Mouse (Mus musculus) midbrain, embryonic 12.5 days (tissue): ENCODE results near the gene Ppp1cb. TPM values are rescaled to one million over a fixed set of nuclear protein-coding genes. Genes with fewer than 3 reads are reported as not detected.

ENCODE experiments used
- ATAC-seq: fragments of 200-750 bp; cut with Nextera tagmentation; 2 replicates; pipeline ENCODE4 v1.8.0; 2017; ENCODE audit warnings: low read depth, moderate TSS enrichment, moderate library complexity; ENCODE audit not compliant: low FRiP score
- H3K27ac ChIP-seq: fragments of 300-500 bp; sonication (generic); replicated peaks from 2 replicates; pipeline ENCODE4 v1.5.1; 2016; ENCODE audit warnings: mild to moderate bottlenecking
- H3K27me3 ChIP-seq: fragments of 300-500 bp; sonication (generic); 2 replicates; pipeline ENCODE4 v1.6.1; 2016; ENCODE audit warnings: mild to moderate bottlenecking
- H3K36me3 ChIP-seq: fragments of 300-500 bp; sonication (generic); 2 replicates; pipeline ENCODE4 v1.6.1; 2016
- H3K4me1 ChIP-seq: fragments of 300-500 bp; sonication (generic); 2 replicates; pipeline ENCODE4 v1.6.1; 2016
- H3K4me2 ChIP-seq: fragments of 300-500 bp; sonication (generic); replicated peaks from 2 replicates; pipeline ENCODE4 v1.6.1; 2016; ENCODE audit warnings: mild to moderate bottlenecking, moderate library complexity
- H3K4me3 ChIP-seq: fragments of 300-500 bp; sonication (generic); 2 replicates; pipeline ENCODE4 v1.5.1; 2016; ENCODE audit warnings: mild to moderate bottlenecking
- H3K9ac ChIP-seq: fragments of 300-500 bp; sonication (generic); replicated peaks from 2 replicates; pipeline ENCODE4 v1.6.1; 2016; ENCODE audit warnings: mild to moderate bottlenecking, moderate library complexity
- H3K9me3 ChIP-seq: fragments of 300-500 bp; sonication (generic); 2 replicates; pipeline ENCODE4 v1.6.1; 2016; ENCODE audit warnings: mild to moderate bottlenecking
- WGBS: fragments of 180-500 bp; shearing (Covaris S2); methylation state at CpG from one replicate; pipeline ENCODE4 v1.1.7; 2016; 5-methylcytosine and 5-hydroxymethylcytosine counted together
- polyA plus RNA-seq: library from polyadenylated mRNA; unstranded; fragments of >200 nt; fragmentation: Nextera tagmentation; extraction: Ambion mirVana; gene quantifications from 2 replicates; pipeline ENCODE4 v1.2.1, GENCODE M21; 2016

Ppp1cb gene
- polyA plus RNA-seq, 1 experiment from 2014 or later: 209 TPM

DNA sequence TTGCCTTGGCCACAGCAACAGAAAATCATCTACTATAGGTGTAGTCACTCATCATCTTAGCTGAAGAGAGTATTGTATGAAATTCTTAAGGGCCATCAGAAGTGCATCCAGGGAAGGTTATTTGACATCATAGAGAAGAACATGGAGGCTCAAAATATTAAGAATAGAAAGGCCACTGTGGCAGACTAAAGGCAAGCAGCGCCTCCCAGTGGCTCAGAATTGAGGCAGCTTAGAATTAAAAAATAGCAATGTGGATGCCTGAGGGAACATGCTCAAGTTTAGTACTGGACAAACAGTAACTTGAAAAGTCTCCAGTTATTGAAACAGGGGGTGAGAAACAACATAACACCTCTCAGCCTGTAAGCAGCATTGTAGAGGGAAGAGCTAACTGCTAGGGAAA, 61.7 kb downstream of the Ppp1cb start:
- ATAC-seq: no peak
- Histone ChIP-seq H3K4me3 (no peak overlapping the region), H3K27me3 (no peaks in the 10 kb centered on the region), H3K27ac (no peak overlapping the region), H3K9ac (no peak overlapping the region), H3K4me2 (no peak overlapping the region), H3K9me3 (no peaks in the 10 kb centered on the region), H3K36me3 (0 out of 2 replicates have a peak, but pooled peaks cover 3% of the 10 kb centered on the region), H3K4me1 (no peaks in the 10 kb centered on the region)
- WGBS: 58% methylated on average over 1 of the region's 1 CpGs

DNA sequence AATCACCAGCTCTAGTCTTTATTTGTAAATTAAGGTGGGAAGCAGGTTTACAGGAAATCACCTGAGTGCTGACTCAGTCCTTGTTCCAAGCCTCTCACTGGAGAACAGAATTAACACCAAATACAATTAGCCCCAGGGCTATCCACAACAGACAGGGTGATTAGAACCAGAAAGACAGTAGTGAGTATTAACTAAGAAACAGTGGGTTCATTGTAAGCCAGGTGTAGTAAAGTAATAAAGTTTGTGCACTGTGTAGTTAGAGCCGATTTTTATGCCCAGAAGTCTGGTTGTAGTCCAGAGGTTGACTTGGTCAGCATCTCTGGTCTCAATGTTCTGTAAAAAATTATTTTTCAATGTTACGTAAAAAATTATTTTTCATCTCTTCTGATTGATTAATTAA, 90.8 kb downstream of the Ppp1cb start:
- Histone ChIP-seq H3K36me3 (no peaks in the 10 kb centered on the region), H3K4me1 (no peaks in the 10 kb centered on the region), H3K27ac (no peak overlapping the region), H3K4me3 (no peak overlapping the region), H3K4me2 (no peak overlapping the region), H3K9ac (no peak overlapping the region), H3K9me3 (no peaks in the 10 kb centered on the region), H3K27me3 (no peaks in the 10 kb centered on the region)
- ATAC-seq: no peak
- WGBS: 93% methylated on average over 2 of the region's 2 CpGs

DNA sequence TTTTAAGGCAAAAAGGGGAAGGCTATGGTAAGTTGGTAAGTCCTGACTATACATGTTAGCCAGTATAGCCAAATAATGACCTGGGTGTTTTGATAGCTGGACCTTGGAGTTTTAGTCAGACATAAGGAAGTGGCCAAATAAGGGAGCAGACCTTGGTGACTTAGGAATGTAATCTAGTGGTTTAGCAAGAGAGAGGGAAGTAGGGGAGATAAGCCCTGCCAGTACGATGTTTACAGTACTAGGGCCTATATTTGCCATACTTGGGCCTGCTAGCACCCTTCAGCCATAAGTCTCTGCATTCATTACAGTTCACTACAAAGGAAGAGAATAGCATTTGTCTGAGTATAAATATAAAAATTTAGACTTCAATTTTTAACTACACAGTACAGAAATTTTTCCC, 106.1 kb downstream of the Ppp1cb start:
- Histone ChIP-seq H3K4me3 (no peak overlapping the region), H3K27me3 (no peaks in the 10 kb centered on the region), H3K36me3 (no peaks in the 10 kb centered on the region), H3K9me3 (no peaks in the 10 kb centered on the region), H3K9ac (no peak overlapping the region), H3K4me2 (no peak overlapping the region), H3K4me1 (no peaks in the 10 kb centered on the region), H3K27ac (no peak overlapping the region)
- WGBS: 79% methylated on average over 1 of the region's 1 CpGs
- ATAC-seq: no peak

Other genes starting within 250 kb of the Ppp1cb start
- 0.06 TPM in 1 of 2 replicates, not detected in the other for gene Plb1, start 226.1 kb upstream of the Ppp1cb start, polyA plus RNA-seq
- gene Yes1, start 152.3 kb downstream of the Ppp1cb start, polyA plus RNA-seq: 32.3 and 33.9 TPM in 2 replicates